Mouse (Mus musculus) spleen, postnatal 4 days (tissue): ENCODE results near the gene Macrod2.

Experiments
- DNase-seq, 2 experiments: peaks; one replicate each; pipeline ENCODE4 v3.0.0; 2022; ENCODE audit warnings: low spot score in 2 of 2

Gene Macrod2

DNA sequence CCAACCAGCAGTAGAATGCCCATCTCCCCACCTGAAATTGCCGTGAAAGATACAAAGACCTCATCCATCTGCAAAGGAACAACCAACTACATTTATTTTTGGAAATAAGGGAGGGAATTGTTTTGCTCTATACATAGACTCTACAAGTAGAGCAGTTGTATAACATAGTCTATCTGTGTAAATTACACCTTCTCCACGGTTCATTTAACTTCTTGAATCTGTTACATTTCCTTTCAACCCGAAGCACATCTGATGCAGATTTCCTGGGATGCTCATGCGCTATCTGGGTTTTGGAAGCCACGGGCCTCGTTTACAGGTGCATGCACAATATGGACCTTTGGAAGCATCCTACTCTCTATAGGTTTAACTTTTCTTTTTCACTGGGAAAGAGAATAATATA lies 175.8 kb downstream of the Macrod2 start:
- DNase-seq, result no peak

DNA sequence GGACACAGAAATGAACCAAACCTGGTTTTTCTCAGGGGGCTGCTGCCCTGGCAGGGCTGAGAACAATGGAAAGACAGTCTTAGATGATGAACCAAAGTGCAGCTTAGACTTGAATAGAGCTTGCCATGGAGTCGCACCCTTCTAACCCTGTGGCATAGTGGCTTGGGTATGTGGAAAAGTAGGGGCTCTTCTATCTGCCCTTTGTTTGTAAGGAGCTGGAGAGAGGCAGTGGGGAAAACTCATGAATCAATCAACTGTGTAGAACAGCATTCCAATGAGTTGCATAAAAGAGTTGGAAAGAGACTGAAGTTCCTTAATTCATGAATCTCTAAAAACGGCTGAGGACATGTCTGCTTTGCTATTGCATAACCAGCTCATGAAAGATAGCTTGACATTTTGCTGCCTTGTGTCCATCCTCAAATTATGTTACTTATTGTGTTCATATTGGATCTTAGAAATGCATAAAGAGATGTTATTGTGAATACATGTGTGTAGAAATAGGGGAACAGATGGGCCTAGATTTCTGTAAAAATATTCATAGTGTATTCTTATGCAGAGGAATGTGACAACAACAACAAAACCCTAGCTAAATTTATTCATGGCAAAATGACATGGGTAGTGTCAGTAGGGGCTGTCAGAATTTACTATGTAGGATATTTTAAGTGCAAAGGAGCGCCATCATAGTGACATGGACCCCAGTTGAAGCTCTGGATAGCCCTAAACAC lies 197.6 kb downstream of the Macrod2 start:
- no peak for DNase-seq

DNA sequence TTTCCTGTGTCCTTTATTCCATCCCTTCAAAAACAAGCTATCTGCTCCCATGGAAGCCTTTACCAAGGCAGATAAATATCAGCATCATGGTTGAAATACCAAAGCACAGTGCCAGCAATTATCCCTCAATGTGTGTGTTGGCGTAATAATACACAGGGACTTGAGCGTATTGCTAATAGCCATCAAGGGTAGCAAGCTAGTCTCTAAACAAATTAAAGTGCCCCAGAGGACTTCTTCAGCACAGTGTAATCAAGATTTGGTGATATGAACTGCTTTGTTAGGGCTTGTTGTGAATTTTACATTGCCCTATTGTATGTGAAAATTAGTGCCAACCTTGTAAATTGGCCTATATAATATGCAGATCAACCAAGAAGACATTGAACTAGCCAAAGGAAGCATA lies 201.8 kb downstream of the Macrod2 start:
- no peak for DNase-seq

DNA sequence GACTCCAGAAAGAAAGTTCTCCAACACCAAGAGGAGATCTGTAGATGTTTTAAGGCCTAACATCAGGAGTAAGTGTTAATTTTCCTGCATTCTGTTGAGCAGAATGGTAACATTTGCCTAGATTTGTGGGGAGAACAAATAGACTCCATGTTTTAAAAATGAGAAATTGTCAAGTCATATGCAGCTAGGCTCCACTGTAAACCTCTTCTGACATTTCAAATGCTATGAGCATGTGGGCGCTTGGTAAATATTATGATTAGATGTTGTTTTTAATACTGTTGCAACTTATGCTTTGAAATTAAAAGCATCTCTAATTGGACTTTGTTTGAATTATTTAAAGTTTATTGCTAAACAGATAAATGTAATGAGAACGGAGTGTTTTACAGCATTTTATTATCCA lies 220.3 kb downstream of the Macrod2 start:
- DNase-seq, result no peak

DNA sequence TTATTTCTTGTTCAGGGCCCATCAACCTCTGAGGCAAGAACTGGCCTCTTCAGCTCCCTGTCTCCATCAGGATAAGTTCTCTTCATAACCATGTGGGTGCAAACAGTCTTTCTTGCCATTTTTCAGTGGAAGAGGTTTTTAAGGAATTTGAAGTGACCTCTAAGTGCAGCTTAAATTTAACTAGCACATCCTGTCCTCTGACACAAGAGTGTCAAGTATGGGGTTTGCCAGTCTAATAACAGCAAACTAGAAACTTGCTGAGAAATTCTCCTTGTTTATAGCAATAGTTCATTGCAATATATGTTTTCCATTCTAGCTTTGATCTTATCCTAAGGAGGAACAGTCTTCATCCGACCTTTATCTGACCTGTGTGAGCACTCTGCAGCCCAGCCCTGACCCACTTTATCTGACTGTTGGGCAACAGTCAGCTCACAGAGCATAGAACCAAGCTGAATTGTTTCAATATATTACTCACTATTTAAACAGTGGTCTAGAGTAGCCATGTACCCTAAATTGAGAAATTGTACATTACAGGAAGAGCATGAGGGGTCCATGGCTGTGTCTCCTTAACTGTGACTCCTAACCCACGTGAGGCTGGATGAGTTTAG lies 226.7 kb downstream of the Macrod2 start:
- DNase-seq, result no peak

DNA sequence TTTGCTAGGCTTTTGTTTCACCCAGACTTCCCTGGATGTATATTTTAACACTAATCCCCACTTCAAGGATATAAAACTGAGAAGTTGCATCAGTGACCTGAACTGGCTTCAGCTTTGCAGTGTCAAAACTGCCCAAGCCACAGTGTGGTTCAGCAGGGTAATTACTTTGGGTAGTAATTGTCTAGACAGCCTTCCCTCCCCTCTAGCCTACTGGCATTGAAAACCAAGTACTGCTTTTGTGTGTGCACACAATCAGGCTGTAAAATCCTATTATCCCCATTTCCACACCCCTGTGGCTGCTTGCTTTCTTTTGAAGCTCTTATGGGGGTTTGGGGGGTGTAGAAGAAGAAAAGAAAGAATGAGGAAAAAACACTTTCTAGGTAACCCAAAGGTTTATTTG lies 258.4 kb downstream of the Macrod2 start:
- no peak for DNase-seq

DNA sequence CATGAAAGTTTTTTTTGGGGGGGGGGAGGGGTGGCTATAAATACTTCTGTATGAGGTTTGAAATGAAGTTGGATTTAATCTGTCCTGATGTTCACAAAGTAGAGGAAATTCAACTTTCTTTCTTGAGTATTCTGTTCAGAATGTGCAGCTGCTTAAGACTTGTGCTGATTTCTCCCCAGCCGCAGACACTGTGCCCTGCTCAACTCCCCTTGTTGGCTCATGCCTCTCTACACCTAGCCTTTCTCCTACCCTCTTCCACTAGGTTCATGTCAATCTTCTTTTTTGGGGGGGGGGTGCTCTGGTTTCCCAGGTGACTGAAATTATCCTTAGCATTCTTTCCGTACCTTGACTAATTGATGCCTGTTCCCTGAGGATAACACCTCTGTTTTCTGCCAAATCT lies 258.9 kb downstream of the Macrod2 start:
- no peak for DNase-seq

DNA sequence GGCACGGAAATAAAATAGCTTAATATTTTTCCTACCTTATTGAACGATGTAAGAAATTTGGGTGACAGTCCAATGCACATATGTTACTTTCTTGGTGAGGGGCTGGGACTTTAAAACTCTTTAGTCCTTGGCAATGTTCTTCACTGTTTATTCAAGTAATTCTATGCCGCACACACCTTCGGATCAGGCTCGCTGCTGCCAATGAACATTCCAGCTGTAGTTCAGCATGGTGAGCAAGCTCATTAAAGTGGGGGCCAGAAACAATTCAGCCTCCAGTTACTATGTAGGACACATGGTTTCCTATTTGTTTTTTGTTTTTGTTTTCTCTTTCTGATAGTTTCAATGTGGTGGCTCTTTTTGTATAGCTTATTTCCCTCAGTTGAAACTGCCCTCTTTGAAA lies 267.6 kb downstream of the Macrod2 start:
- no peak for DNase-seq

DNA sequence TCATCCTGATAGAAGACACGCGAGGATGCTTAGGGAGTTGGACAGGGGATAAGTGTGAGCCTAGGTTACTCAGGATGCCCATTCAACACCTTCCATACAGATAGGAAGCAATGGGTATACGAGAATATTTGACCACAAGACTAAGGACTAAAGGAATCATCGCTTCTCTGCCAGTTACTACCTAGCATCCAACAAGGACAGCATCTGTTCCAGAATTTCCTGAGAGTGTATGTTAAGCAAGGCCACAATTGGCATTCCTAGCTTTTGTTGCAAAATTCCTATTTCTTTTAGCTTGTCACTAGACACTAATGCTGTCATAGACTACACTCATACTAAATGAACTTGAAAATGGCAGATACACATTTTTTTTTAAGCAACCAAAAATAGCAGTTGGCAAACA lies 269.3 kb downstream of the Macrod2 start:
- no peak for DNase-seq

DNA sequence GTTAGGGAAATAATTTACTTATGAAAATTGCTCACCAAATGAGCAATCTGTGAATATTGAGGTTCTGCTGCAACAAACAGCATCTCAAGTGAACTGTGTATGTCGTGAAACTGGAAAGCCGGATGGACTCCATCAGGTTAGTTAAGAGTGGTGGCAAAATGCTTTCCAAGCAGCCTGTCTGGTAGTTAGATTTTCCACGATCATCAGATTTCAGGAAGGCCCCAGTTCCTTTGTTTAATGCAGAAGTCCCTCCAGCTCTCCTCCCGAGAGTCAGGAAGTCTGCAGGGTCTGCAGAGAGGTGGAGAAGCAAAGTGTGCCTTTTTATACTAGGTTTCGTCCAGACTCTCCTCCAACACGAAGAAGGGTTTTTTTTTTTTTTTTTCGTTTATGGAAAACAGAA lies 271.7 kb downstream of the Macrod2 start:
- no peak for DNase-seq

DNA sequence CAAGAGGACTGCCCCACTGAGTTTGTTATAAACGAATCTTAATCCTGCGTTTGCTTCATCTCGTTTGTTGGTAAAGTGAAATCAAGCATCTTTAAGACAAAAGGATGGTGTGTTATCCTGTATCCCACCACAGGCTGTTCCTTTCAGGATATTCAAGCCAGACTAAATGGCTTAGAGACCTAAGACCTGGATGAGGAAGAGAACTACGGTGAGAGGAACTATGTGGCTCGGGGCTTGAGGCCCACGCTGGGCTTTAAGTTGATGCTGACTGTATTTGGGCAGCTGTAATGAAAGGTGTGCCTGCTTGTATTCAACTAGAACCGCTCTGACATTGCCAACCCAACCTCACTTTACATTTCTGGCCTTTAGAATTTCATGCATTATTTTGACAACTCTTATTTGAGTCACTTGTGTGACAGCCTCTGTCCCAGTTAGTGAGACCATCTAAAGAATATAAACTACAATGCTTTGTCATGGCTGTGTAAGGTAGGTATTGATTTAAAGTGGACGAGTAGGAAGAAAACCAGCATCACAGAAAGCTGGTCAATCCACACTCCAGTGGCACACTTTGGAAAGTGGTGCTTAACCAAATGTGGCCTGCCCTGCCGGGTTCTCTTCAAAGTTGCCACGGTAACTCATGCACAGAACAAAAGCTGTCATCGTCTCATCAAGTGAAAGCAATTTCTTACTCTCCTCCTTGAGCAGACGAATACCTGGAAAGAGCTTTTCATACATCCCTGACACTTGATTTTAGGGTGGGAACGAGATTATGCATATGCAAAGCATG lies 272.3 kb downstream of the Macrod2 start:
- no peak for DNase-seq

DNA sequence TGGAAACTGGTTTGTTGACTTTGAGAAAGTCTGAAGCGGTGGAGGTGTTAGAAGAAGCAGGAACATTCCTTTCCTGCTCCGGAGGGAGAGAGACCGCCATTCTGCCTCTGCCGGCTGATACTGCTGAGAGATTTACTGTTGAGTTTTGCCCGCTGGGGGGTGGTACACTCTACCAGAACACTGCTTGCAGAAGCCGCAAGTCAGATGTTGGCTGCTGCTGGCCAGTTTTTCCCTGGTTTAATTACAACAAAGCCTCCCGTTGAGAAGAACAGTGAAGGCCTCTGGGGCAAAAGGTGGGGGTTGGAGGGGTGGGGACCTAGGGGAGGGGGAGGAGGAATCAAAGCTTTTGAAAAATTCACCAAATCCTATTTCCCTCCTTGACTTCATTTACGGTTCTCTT lies 273.2 kb downstream of the Macrod2 start:
- no peak for DNase-seq

DNA sequence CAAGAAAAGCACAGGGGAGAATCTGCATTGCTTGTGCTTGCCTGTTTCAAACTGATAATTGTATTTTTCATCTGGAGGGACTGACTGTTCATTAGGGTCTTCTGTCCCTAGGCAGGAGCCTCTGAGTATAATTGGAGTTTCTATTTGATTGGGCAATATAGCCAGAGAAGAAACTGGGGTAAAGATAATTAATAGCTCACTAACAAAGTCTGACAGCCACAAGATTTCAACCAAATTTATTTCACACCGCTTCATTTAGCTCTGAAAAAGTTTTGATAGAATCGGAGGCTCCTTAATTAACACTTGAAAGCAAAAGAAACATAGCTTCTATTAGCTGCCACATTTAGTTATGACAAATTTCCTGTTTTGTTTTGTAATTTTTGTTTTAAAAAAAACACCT lies 274.0 kb downstream of the Macrod2 start:
- DNase-seq, result no peak

DNA sequence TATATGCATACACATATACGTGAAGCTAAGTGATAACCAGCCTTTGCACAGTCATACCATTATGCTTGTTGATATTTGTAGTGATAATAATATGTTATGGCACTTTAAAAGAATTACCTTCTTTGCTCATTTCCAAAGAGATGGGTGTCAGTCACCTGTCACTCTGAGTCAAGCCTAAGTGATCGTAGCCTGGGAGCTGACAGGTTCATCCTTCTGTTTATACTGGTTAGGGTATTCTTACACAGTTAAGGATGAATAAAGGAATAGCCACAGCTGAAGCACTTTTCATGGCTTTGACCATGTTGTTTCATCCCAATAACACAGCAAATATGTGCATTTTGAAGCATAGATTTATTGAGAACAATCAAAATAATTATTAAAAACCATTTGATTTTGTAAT lies 274.7 kb downstream of the Macrod2 start:
- no peak for DNase-seq

DNA sequence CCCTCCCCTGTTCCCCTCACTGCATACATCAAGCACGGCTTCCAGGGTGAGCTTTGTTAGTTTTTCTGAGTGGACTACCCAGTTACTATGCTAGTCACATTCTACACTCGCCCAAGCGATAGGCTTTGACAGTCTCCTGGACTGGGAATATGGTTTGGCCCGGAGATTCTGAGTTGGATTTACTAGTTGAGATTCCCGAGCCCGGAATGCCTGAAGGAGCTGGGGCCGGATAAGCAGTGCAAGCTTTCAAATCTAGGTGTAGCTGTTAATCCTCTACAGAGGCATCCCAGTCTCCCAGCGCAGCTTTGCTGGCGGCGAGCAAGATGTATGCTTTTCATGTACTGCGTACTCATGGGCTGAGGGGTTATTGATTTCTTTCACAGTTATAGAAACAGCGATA lies 275.3 kb downstream of the Macrod2 start:
- no peak for DNase-seq

DNA sequence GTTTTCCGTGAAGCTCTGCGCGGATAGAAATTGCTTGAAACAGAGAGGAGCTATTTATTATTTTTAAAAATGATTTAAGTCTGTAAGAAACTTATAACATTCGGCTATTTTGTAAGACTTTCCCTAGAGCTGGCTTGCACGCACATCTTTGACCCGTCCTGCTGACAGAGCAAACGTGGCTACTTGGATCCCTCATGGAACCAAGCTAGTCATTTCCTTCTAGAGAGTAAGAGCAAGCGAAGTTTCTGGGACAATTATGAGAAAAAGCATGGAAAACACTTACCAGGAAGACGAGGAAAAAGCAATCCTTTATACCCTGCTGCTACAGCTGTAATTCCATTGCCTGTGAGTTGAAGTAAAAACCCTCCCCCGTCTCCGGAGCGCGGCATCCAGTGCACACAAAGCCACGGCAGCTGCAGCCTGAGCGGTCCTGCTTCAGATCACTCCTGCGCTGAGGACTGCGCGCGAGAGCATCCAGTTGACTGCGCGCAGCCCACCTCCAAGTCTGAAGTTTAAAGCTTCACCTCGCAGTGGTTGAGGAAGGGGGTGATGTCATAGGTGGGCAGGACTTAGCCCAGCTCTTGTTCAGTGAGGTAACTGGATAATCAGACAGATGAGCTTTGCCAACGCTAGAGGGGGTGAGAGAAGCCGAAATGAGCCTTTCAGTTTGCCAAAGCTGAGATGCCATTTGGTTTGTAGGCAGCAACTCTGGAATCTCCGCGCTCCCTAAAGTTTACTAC lies 276.0 kb downstream of the Macrod2 start, which contains the start of gene Flrt3:
TSS of gene Flrt3 (minus strand) at position 507 of the 740 bp plus-strand sequence.
- DNase-seq, result peak; percentile 30 to 63

DNA sequence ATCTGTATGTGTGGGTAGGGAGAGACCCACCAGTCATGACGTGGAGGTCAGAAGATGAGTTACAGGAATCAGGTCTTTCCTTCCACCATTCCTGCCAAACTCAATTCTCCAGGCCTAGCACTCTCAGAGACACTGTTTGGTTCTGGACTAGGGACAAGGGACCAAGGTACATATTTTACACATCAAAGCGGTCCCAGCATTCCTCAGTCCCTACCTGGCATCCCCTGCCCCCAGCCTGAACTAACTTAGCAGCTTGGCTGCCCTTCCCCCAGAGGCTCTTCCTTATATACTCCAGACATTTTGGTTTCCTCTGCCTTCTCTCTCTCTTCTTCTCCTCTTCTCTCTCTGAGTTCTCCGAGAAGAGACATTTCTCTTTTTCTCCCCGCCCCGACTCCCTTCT lies 278.4 kb downstream of the Macrod2 start:
- no peak for DNase-seq

DNA sequence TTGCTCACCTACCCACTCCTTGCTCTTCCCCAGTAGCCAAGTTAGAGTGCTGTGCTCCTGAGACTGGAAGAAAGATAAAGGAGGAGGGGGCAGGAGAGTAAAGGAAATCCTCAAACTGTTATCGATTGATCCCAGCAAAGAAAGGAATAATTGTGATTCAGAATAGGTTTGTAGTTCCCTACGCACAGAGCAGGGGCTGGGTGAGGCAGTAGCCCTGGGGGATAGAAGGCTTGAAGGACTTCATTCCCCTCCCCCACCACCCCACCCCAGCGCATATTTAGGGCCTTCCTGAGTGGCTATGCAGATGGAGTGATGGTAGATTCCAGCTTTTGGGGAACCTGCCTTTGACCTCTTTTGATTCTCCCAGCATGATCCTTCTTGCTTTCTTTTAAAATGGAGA lies 281.6 kb downstream of the Macrod2 start:
- DNase-seq, result no peak

DNA sequence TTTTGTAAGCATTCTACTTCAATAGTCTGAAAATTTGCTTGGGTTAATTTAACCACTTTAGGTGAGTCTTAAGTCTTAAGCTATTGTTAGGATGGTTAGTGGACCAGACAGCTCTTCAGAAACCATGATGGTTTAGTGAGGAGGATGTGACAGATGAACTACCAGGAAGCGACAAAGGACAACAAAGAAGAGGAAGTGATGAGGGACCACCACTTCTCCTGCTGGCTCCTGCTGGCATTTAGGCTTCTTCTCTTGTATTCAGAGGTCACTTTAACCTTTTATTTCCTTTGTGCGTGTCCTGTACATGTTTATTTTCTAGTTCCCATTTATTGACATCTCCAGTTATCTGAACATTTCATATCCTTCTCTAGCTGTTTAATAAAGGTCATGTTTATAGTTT lies 295.8 kb downstream of the Macrod2 start:
- no peak for DNase-seq

DNA sequence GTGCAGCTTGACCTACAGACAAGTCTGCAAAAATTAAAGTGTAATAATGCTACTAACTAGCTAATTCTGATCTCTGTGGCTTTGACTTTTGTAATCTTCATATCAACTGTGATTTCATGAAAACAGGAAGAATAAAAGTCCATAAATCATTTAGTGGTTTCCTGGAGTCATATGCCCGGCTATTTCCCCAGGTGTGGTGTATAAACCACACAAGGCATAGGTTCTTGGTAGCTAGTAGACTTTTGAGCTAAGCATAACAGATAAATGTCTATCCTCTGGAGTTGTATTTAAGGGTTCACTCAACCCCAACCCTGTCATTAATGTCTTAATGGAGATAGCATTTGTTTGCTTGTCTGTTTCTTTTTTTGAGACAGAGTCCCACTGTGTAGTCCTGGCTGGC lies 296.3 kb downstream of the Macrod2 start:
- DNase-seq, result no peak

DNA sequence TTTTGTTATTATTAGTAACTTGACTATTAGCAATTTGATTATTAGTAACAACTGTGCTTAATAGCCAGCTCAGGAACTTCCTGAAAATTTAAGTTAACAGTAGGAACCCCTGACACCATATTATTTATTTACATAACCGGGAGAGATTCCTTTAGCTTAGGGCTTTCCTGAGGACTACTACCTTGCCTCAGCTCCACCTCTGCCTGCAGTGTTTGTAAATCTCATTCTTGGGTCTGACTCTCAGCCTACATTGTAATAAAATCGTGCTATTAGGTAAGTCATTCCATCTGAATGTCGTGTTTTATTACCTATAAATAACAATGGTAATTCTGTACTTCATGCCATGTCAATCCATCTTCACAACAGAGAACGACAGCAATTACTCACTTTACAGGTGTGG lies 297.4 kb downstream of the Macrod2 start:
- DNase-seq, result no peak

DNA sequence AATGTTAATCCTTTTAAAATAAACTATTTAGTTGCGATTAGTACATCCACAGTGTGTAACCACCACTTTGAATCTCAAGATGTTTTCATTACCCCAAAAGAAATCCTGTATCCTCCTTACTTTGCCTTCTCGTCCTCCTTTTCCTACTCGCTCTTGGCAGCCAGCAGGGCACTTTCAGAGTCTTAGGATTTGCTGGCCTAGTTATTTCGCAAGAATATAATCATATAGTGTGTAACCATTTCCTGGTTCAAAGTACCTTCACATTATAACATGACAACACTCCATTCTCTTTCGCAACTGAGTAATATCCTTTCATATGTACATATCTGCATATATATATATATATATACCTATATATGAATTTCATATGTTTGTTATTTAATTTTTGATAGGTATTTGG lies 298.7 kb downstream of the Macrod2 start:
- no peak for DNase-seq
